Mouse (Mus musculus) lung, adult 2 months (tissue): Measurements from ENCODE around the gene Ddi2.

Experiments used
- CTCF ChIP-seq: fragments of 200-500 bp; IDR thresholded peaks from 2 replicates; pipeline ENCODE4 v1.5.1; 2011; ENCODE audit warnings: mild to moderate bottlenecking, low read length, control low read depth; ENCODE audit not compliant: insufficient read depth
- POLR2A ChIP-seq: fragments of 200-500 bp; IDR thresholded peaks from 2 replicates; pipeline ENCODE4 v1.6.1; 2011; ENCODE audit warnings: low read depth, mild to moderate bottlenecking, control low read depth, low read length, borderline replicate concordance; ENCODE audit errors: extremely low read depth

- TF ChIP-seq CTCF (no peak), POLR2A (no peak)
Measured at GRCm38 (mm10) chr4:141760942-141761341, 37.7 kb upstream of the Ddi2 start.
